Mouse (Mus musculus) A20 (cell line): ENCODE data around the gene Gm10577.

Experiments
- DNase-seq: peaks from one replicate; pipeline ENCODE4 v3.0.0-alpha.2; 2011; ENCODE audit warnings: low read depth, low spot score

Gm10577 gene

GRCm38 (mm10) chr4:101020596-101020995 is at the start of gene Gm10577:
TSS of gene Gm10577 (minus strand) at chr4:101020696.
- DNase-seq, result no peak

GRCm38 (mm10) chr4:101069154-101069971 is 48.9 kb upstream of the Gm10577 start:
- no peak for DNase-seq

DNA sequence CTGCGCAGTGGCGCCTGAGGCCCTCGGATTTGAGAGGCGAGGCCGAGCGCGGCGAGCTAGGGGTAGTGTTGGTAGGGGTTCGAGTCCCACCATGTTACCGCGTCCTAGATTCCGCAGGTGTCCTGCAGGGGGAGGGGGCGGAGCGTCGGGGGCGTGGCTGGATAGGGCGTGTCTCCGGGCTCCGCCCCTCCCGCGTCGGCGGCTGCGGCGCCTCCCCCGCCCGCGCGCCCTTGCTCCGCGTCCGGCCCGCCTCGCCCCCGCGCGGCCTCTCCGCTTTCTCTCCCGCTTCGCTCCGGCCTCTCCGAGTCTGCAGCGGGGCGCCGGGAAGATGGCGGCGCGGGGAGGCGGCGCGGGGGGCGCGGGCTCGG is 48.3 kb upstream of the Gm10577 start, which contains the start of gene Raver2:
Raver2 (plus strand) TSS at position 198 of the 368 bp plus-strand sequence.
- DNase-seq, result no peak

- no peak for DNase-seq
Observed at GRCm38 (mm10) chr4:101066401-101066800, 45.9 kb upstream of the Gm10577 start.

DNA sequence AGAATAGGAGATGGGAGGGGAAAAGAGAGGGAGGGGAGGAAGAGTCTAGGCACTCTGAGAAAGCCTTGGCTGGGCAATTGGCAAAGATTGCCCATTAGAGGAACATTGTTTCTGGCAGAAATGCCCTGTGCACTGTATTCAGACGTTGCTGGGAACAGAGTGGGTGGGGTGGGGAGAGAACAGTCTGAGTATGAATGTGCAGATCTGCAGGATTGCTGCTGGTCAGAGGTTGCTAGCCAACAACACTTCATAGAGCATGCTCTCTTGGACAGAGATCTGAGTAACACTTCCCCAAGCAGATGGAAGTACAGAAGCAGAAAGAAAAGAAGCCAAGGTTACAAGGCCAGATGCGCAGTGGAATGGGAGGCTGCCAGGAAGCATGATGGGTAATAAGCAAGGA is 41.6 kb upstream of the Gm10577 start:
- DNase-seq, result no peak

- no peak for DNase-seq
Observed at GRCm38 (mm10) chr4:101046576-101046975, 26.1 kb upstream of the Gm10577 start.

GRCm38 (mm10) chr4:101044149-101044548 is 23.7 kb upstream of the Gm10577 start:
- no peak for DNase-seq

DNA sequence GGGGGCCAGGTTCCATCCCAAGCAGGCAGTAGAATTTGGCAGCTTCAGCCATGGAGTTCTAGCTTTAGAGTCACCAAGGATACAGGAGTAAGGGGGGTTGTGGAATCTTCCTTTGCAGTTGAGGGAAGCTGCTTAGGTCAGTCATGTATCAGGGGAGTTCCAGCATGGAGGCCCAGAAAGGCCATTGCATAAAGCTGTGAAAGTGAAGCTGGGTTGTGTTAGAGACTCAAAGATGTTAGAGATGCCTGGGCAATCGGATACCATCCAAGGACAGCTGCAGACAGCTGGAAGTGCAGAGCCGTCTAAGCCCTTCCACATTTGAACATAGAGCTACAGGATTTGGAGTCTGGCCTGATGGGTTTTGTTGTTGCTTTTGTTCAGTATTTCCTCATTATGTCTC is 23.2 kb upstream of the Gm10577 start:
- no peak for DNase-seq

- no peak for DNase-seq
Observed at GRCm38 (mm10) chr4:101037156-101037555, 16.7 kb upstream of the Gm10577 start.

DNA sequence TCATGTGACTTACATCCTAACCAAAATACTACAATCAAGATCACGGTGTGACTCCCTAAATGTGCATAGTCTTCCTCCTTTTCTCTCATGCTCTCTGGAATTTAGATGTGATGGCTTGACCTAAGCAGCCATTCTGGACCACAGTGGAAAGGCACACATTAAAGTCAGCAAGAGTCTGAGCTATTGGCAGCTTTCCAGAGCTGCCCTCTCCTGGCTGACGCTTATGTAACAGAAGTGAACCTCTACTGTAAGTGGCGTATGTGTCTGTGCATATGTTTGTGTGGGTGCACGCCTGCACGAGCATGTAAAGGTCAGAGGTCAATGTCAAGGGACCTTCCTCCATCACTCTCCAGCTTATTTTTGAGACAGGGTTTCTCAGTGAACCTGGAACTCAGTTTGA is 14.6 kb upstream of the Gm10577 start:
- DNase-seq, result no peak

- no peak for DNase-seq
Observed at GRCm38 (mm10) chr4:101033047-101033446, 12.6 kb upstream of the Gm10577 start.

GRCm38 (mm10) chr4:101027852-101028411 is 7.4 kb upstream of the Gm10577 start:
- DNase-seq, result no peak

DNA sequence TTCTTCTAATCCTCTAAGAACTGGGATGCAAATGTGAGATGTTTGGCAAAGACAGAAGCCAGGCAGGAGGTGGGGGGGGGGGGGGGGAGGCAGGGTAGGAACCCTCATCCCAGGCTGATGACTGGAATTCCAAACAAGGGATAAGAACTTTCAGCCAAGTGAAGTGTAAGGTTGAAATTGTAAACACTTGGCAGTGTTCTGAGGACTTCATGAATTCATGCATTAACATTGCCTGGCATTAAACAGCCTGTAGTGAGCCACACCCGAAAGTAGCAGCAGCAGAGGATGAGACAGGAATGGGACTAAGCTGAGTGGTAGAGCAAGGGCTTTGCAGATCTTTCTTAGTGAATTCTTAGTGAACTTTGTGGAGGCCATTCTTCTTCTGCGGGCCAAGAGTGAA is 6.5 kb upstream of the Gm10577 start:
- no peak for DNase-seq

DNA sequence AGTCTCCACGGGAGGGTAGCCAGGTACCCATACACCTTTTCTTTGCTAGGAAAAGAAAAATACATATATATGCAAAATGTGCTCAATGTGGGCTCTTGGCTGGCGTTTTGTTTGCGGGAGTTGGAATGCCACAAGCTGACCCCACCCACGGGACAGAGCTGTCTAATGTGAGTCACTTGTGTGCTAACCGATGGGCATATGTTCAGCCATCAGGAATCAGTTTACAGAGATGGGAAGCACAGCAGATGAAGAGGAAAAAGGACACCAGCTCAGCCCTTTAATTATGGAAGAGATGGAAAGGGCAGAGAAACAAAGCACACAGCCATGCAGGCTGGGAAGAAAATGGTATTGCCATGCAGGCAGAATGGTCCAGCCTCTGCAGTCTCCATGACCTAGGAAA is 6.1 kb upstream of the Gm10577 start:
- no peak for DNase-seq

DNA sequence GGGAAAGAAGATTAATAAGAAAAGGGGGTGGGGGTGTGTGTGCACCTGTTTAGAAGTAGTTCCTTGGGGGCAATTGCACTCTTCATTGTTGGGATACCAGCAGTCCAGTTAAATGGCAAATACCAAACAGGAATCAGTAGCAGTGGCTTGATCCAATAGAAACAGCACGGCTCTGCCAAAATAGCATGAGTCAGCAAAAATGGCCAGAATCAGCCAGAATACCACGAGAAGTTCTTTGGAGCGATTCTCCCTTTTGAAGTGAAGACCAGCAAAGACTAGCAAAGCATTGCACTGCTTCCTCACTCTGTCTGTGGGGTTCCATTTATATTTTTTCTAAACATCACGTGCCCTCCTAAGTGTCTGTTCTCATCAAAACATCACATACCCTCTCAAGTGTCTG is 2.7 kb downstream of the Gm10577 start:
- DNase-seq, result no peak

- DNase-seq, result no peak
Observed at GRCm38 (mm10) chr4:101009092-101009491, 11.4 kb downstream of the Gm10577 start.

DNA sequence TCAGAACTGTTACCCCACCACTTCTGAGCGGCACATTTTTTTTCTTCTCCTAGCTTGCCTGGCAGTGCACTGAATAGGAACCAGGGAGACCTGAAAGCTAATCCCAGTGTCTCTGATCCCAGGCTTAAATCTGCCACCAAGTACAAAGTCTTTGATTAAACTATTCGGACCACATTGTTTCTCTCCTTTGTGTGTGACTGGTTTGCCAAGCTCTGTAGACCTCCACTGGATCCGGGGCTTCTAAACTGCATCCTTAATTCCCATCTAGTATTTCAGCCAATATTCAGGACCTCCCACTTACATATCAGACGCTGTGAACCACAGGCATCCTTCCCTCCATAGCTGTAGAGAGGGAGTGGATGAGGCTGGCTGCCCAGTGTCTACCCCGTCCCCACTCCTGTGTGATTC is 12.1 kb downstream of the Gm10577 start:
- DNase-seq, result no peak

- no peak for DNase-seq
Observed at GRCm38 (mm10) chr4:101002961-101003360, 17.5 kb downstream of the Gm10577 start.

DNA sequence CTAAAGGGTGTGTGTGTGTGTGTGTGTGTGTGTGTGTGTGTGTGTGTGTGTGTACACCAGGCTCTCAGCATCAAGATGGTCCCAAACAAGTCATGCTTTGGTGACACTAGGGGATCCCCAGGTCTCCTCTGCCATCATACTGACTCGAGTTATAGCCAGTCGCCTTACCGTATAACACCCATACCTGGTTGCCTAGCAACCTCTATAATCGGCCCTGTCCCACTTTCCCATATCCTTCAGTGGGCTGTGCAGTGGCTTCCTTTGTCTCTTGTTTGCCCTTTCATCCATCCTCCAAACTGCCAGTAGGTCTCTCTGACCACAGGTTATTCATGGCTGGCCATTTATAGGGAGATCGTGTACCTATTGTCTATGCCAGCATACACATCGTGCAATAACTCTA is 19.4 kb downstream of the Gm10577 start:
- DNase-seq, result no peak

GRCm38 (mm10) chr4:101000622-101001021 is 19.9 kb downstream of the Gm10577 start:
- no peak for DNase-seq

- DNase-seq, result peak; percentile 45
Observed at GRCm38 (mm10) chr4:100998906-100999305, 21.6 kb downstream of the Gm10577 start.

DNA sequence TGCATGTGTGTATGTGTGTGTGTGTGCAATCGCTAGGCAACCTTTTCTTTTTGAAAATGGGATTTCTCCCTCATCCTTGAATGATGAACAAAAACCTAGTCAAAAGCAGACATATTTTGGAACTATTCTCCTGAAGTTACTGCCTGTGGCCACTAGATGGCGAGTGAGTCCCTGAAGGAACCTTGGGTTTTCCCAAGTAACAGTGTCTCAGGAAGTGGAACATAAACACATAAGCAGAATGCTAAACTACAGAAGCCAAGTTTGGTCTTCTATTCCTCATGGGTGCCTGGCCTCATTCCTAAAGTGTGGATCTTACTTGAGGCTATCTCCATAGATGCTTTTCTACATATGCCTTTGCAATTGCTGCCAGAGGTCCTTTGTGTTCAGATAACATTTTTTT is 22.4 kb downstream of the Gm10577 start:
- peak; percentile 48 for DNase-seq

- DNase-seq, result no peak
Observed at GRCm38 (mm10) chr4:100996060-100996651, 24.3 kb downstream of the Gm10577 start.
